Mouse (Mus musculus): Measurements from ENCODE around the gene Prss50. TPM values are rescaled to one million over a fixed set of nuclear protein-coding genes. Genes with fewer than 3 reads are reported as not detected.

Gene Prss50
- polyA plus RNA-seq, 1 experiment from 2014 or later, result 0.94 TPM

GRCm38 (mm10) chr9:110896595-110896994 is 38.8 kb downstream of the Prss50 start:
- peaks cover 11% of the 10 kb centered on the region; the same call in 1 of the 2 replicates for H3K4me1 ChIP-seq (ENCODE audit: insufficient read depth, low read length)
- H3K27ac ChIP-seq (ENCODE audit: low read length), result no peak overlapping the region
- peak overlapping the region; percentile 44 for H3K4me2 ChIP-seq (replicated peaks; ENCODE audit: low read depth, low read length)
- ATAC-seq (ENCODE audit: low FRiP score, low TSS enrichment), result peak; percentile 41
- H3K36me3 ChIP-seq (ENCODE audit: insufficient read depth, low read length), result no peaks in the 10 kb centered on the region
- H3K27me3 ChIP-seq (ENCODE audit: insufficient read depth, low read length), result no peaks in the 10 kb centered on the region
- peak overlapping the region; percentile 4; the same call in 1 of the 2 replicates for H3K4me3 ChIP-seq (ENCODE audit: low read length)
- H3K9me3 ChIP-seq (ENCODE audit: low read length), result no peaks in the 10 kb centered on the region
- 0 out of 2 replicates have a peak overlapping the region, but pooled peaks have one; percentile 11 for H3K9ac ChIP-seq (replicated peaks; ENCODE audit: low read length)
- 8% methylated on average over 6 of the region's 6 CpGs for WGBS

GRCm38 (mm10) chr9:110899451-110900008 is 41.8 kb downstream of the Prss50 start:
- no peaks in the 10 kb centered on the region for H3K36me3 ChIP-seq (ENCODE audit: insufficient read depth, low read length)
- H3K4me3 ChIP-seq (ENCODE audit: low read length), result no peak overlapping the region
- 42% methylated on average over 10 of the region's 10 CpGs for whole genome bisulfite sequencing
- peaks cover 11% of the 10 kb centered on the region; the same call in 1 of the 2 replicates for H3K4me1 ChIP-seq (ENCODE audit: insufficient read depth, low read length)
- H3K9me3 ChIP-seq (ENCODE audit: low read length), result no peaks in the 10 kb centered on the region
- H3K9ac ChIP-seq (replicated peaks; ENCODE audit: low read length), result no peak overlapping the region
- H3K27me3 ChIP-seq (ENCODE audit: insufficient read depth, low read length), result no peaks in the 10 kb centered on the region
- no peak overlapping the region for H3K4me2 ChIP-seq (replicated peaks; ENCODE audit: low read depth, low read length)
- H3K27ac ChIP-seq (ENCODE audit: low read length), result no peak overlapping the region
- no peak for ATAC-seq (ENCODE audit: low FRiP score, low TSS enrichment)

- Histone ChIP-seq H3K9ac (replicated peaks; ENCODE audit: low read length) (no peak overlapping the region), H3K36me3 (ENCODE audit: insufficient read depth, low read length) (no peaks in the 10 kb centered on the region), H3K4me2 (replicated peaks; ENCODE audit: low read depth, low read length) (no peak overlapping the region), H3K27me3 (ENCODE audit: insufficient read depth, low read length) (no peaks in the 10 kb centered on the region), H3K9me3 (ENCODE audit: low read length) (no peaks in the 10 kb centered on the region), H3K4me1 (ENCODE audit: insufficient read depth, low read length) (peaks cover 2% of the 10 kb centered on the region; the same call in 1 of the 2 replicates), H3K4me3 (ENCODE audit: low read length) (no peak overlapping the region), H3K27ac (ENCODE audit: low read length) (no peak overlapping the region)
- no peak for ATAC-seq (ENCODE audit: low FRiP score, low TSS enrichment)
- 93% methylated on average over 6 of the region's 6 CpGs for WGBS
Measured at GRCm38 (mm10) chr9:110901204-110901603, 43.4 kb downstream of the Prss50 start.

- H3K36me3 ChIP-seq (ENCODE audit: insufficient read depth, low read length), result no peaks in the 10 kb centered on the region
- 88% methylated on average over 4 of the region's 4 CpGs for WGBS
- no peak for ATAC-seq (ENCODE audit: low FRiP score, low TSS enrichment)
- H3K4me1 ChIP-seq (ENCODE audit: insufficient read depth, low read length), result no peaks in the 10 kb centered on the region
- no peaks in the 10 kb centered on the region for H3K27me3 ChIP-seq (ENCODE audit: insufficient read depth, low read length)
- no peak overlapping the region for H3K4me3 ChIP-seq (ENCODE audit: low read length)
- no peak overlapping the region for H3K27ac ChIP-seq (ENCODE audit: low read length)
- no peak overlapping the region for H3K9ac ChIP-seq (replicated peaks; ENCODE audit: low read length)
- H3K4me2 ChIP-seq (replicated peaks; ENCODE audit: low read depth, low read length), result no peak overlapping the region
- H3K9me3 ChIP-seq (ENCODE audit: low read length), result 0 out of 2 replicates have a peak, but pooled peaks cover 1% of the 10 kb centered on the region
Measured at GRCm38 (mm10) chr9:110902271-110902670, 44.5 kb downstream of the Prss50 start.

DNA sequence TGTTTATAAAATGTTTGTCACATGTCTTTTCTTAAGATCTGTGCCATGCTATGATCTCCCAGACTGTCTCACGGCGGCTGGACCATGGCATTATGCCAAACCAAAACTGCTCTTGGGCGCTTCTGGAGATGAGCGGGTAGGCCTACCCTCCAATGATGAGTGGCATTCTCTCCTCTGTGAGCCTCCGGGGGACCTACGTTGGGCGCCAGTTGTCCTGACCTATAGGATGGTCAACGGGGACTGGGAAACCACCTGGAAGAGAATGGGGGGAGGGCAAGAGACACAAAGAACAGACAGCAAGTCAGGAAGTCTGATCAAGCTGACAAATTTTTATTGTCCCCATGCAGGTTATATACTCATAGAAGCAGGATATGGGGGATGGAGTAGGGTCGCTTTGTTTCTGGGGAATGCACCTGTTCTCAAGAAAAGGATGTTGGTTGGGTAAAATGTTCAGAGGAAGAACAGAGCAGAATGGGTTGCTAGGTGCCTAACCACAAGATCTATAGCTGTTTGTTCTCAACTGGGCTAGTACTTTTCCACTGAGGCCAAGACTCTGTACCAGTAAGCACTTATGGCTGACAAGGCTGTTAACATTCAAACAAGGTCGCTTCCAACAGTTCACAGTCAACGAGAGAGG is 49.6 kb downstream of the Prss50 start:
- Histone ChIP-seq H3K4me3 (ENCODE audit: low read length) (no peak overlapping the region), H3K36me3 (ENCODE audit: insufficient read depth, low read length) (no peaks in the 10 kb centered on the region), H3K27me3 (ENCODE audit: insufficient read depth, low read length) (no peaks in the 10 kb centered on the region), H3K9me3 (ENCODE audit: low read length) (0 out of 2 replicates have a peak, but pooled peaks cover 5% of the 10 kb centered on the region), H3K27ac (ENCODE audit: low read length) (no peak overlapping the region), H3K4me2 (replicated peaks; ENCODE audit: low read depth, low read length) (no peak overlapping the region), H3K4me1 (ENCODE audit: insufficient read depth, low read length) (no peaks in the 10 kb centered on the region), H3K9ac (replicated peaks; ENCODE audit: low read length) (no peak overlapping the region)
- no peak for ATAC-seq (ENCODE audit: low FRiP score, low TSS enrichment)
- 94% methylated on average over 11 of the region's 11 CpGs for WGBS

- no peak for ATAC-seq (ENCODE audit: low FRiP score, low TSS enrichment)
- no peaks in the 10 kb centered on the region for H3K4me1 ChIP-seq (ENCODE audit: insufficient read depth, low read length)
- H3K9ac ChIP-seq (replicated peaks; ENCODE audit: low read length), result no peak overlapping the region
- no peaks in the 10 kb centered on the region for H3K27me3 ChIP-seq (ENCODE audit: insufficient read depth, low read length)
- H3K4me2 ChIP-seq (replicated peaks; ENCODE audit: low read depth, low read length), result no peak overlapping the region
- 80% methylated on average over 4 of the region's 4 CpGs for WGBS
- H3K9me3 ChIP-seq (ENCODE audit: low read length), result 0 out of 2 replicates have a peak, but pooled peaks cover 5% of the 10 kb centered on the region
- H3K27ac ChIP-seq (ENCODE audit: low read length), result no peak overlapping the region
- no peaks in the 10 kb centered on the region for H3K36me3 ChIP-seq (ENCODE audit: insufficient read depth, low read length)
- no peak overlapping the region for H3K4me3 ChIP-seq (ENCODE audit: low read length)
Measured at GRCm38 (mm10) chr9:110907838-110908630, 50.3 kb downstream of the Prss50 start.

- H3K9ac ChIP-seq (replicated peaks; ENCODE audit: low read length), result no peak overlapping the region
- WGBS, result 95% methylated on average over 3 of the region's 3 CpGs
Measured at GRCm38 (mm10) chr9:110908631-110909016, 50.9 kb downstream of the Prss50 start.

DNA sequence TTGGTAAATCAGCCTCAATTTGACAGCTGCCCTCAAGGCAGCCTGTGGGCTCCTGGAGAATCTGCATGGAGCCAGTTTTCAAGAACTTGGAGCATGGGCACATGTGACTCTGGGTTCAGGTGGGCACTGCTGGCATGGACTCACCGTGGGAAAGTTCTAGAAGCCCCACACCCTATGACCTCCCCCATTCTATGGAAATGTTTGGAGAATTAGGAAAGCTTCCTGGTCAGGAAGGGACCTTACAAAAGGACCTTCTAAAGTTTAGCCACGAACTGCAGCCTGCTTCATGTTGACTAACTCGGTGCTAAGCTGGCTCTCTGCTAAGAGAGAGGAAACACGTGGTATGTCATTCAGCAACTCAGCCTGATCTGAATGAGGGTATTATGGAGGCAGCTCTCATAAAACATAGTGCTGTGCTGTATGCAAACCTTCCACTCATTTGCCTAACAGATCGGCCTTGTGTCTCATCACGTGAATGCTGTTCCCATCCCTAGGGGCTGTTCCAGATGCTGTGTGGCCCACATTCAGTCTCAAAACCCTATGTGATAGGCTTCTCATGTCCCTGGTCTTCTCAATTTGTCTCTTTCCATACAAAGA is 51.7 kb downstream of the Prss50 start:
- H3K4me2 ChIP-seq (replicated peaks; ENCODE audit: low read depth, low read length), result no peak overlapping the region

More at GRCm38 (mm10) chr9:110908631-110909016, 50.9 kb downstream of the Prss50 start:
- no peak overlapping the region for H3K4me3 ChIP-seq (ENCODE audit: low read length)
- 0 out of 2 replicates have a peak, but pooled peaks cover 5% of the 10 kb centered on the region for H3K9me3 ChIP-seq (ENCODE audit: low read length)
- no peaks in the 10 kb centered on the region for H3K4me1 ChIP-seq (ENCODE audit: insufficient read depth, low read length)
- no peak for ATAC-seq (ENCODE audit: low FRiP score, low TSS enrichment)
- H3K27me3 ChIP-seq (ENCODE audit: insufficient read depth, low read length), result no peaks in the 10 kb centered on the region
- H3K36me3 ChIP-seq (ENCODE audit: insufficient read depth, low read length), result no peaks in the 10 kb centered on the region
- H3K27ac ChIP-seq (ENCODE audit: low read length), result no peak overlapping the region
- H3K4me2 ChIP-seq (replicated peaks; ENCODE audit: low read depth, low read length), result no peak overlapping the region

More for the DNA sequence above, 51.7 kb downstream of the Prss50 start:
- Histone ChIP-seq H3K36me3 (ENCODE audit: insufficient read depth, low read length) (no peaks in the 10 kb centered on the region), H3K27ac (ENCODE audit: low read length) (no peak overlapping the region), H3K27me3 (ENCODE audit: insufficient read depth, low read length) (no peaks in the 10 kb centered on the region), H3K4me3 (ENCODE audit: low read length) (no peak overlapping the region), H3K9ac (replicated peaks; ENCODE audit: low read length) (no peak overlapping the region), H3K4me1 (ENCODE audit: insufficient read depth, low read length) (no peaks in the 10 kb centered on the region), H3K9me3 (ENCODE audit: low read length) (0 out of 2 replicates have a peak, but pooled peaks cover 5% of the 10 kb centered on the region)
- no peak for ATAC-seq (ENCODE audit: low FRiP score, low TSS enrichment)
- WGBS, result 78% methylated on average over 6 of the region's 6 CpGs

All from kidney, embryonic 16.5 days (tissue).